Mouse (Mus musculus) kidney, adult 2 months (tissue): ENCODE measurements around the gene Myoz2. TPM values are rescaled to one million over a fixed set of nuclear protein-coding genes. Genes with fewer than 3 reads are reported as not detected.
A peak's percentile ranks its signal among the peaks of the same experiment; 100 is the strongest.

Source experiments
- DNase-seq: peaks from one replicate; pipeline ENCODE4 v3.0.0; 2021
- H3K27ac ChIP-seq: fragments of 200-500 bp; 2 replicates; pipeline ENCODE4 v1.5.1; 2012; ENCODE audit warnings: low read depth, low read length, control low read depth, inconsistent platforms; ENCODE audit not compliant: insufficient read depth
- H3K27me3 ChIP-seq: fragments of 200-500 bp; replicated peaks from 2 replicates; pipeline ENCODE4 v1.6.1; 2012; ENCODE audit warnings: mild to moderate bottlenecking, moderate library complexity, low read length, inconsistent platforms; ENCODE audit not compliant: control insufficient read depth, insufficient read depth
- H3K36me3 ChIP-seq: fragments of 200-500 bp; 2 replicates; pipeline ENCODE4 v1.6.1; 2012; ENCODE audit warnings: mild to moderate bottlenecking, moderate library complexity, low read length, inconsistent platforms; ENCODE audit not compliant: control insufficient read depth, insufficient read depth
- H3K4me1 ChIP-seq: fragments of 200-500 bp; 2 replicates; pipeline ENCODE4 v1.6.1; 2011; ENCODE audit warnings: low read length; ENCODE audit not compliant: control insufficient read depth, insufficient read depth
- H3K4me3 ChIP-seq: fragments of 200-500 bp; 2 replicates; pipeline ENCODE4 v1.5.1; 2011; ENCODE audit warnings: mild to moderate bottlenecking, low read depth, low read length, control low read depth; ENCODE audit not compliant: insufficient read depth
- CTCF ChIP-seq: fragments of 200-500 bp; conservative IDR thresholded peaks from 2 replicates; pipeline ENCODE4 v1.5.1; 2011; ENCODE audit warnings: low read depth, mild to moderate bottlenecking, control low read depth, low read length, moderate library complexity, mixed read lengths; ENCODE audit not compliant: insufficient read depth, insufficient read length
- POLR2A ChIP-seq: fragments of 200-500 bp; IDR thresholded peaks from one replicate; pipeline ENCODE4 v1.6.1; 2011; ENCODE audit warnings: low read depth, low read length, control low read depth
- WGBS: fragments of 180-500 bp; shearing (Covaris S2); methylation state at CpG from one replicate; pipeline ENCODE4 v1.1.7; 2018; 5-methylcytosine and 5-hydroxymethylcytosine counted together
- polyA plus RNA-seq: library from polyadenylated mRNA; depleted of rRNA; stranded (reverse); fragments of >200 nt; gene quantifications from 2 replicates; pipeline ENCODE4 v1.2.3, GENCODE M21; 2012

Gene Myoz2
- polyA plus RNA-seq, 1 experiment = 3.8 TPM

DNA sequence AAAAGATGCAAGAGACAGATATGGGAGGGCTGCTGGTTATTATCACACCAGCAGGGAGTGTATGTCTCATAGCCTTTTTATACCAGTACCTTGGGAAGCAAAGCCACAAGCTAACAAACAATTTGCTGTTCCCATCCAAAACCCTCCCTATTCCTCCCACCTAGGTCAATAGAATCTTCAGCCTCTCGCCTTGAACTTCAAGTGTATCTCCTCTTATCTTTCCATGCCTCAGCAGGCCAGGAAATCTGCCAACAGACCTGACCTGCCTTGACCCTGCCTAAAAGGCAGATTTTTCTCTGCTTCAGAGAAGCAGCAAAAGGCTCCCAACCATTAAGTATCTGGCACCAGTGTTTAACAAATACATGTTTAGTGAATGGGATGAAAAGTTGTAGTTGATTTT is 48.4 kb downstream of the Myoz2 start:
- peak; percentile 62 for DNase-seq
- H3K36me3 ChIP-seq = no peaks in the 10 kb centered on the region
- H3K4me1 ChIP-seq = peaks cover 15% of the 10 kb centered on the region; the same call in 1 of the 2 replicates
- TF ChIP-seq CTCF (no peak), POLR2A (no peak)
- no peak overlapping the region for H3K4me3 ChIP-seq
- H3K27me3 ChIP-seq = no peaks in the 10 kb centered on the region
- WGBS = 13% methylated on average over 1 of the region's 1 CpGs
- peak overlapping the region; percentile 78 for H3K27ac ChIP-seq

DNA sequence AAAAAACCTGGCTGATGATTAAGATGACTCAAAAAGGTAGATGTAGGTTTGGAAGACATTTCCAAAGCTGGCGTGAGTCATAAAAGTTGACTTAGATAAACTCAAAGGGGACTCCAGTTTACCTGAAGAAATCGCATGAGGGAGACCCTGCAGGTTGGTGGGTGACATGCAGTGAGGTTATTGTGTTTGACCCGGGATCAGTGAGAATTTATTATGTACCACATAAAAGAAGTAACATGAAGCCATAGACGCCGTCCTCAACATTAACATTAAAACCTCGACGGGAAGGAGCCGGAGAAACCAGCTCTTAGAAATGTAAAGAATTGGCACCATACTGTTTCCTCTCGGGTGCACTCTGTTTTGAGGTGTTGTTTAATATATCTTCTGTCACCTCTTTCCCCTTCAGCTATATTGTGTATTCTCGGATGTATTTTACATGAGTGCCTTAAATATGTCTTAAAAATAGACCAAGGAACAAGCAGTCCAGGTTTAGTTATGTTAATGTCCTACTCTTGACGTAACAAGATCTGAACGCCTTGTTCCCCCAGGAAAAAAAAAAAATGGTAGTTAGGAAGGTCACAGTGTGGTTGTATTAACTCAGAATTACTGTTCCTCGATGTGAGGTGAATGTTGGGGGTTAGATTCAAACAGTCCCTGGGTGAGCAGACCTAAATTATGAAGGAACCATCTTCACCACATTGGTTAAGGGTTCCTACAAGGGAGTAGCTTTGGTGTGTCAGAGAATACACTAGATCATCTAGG is 49.5 kb downstream of the Myoz2 start:
- H3K4me1 ChIP-seq = peaks cover 21% of the 10 kb centered on the region; the same call in 1 of the 2 replicates
- H3K27ac ChIP-seq = peak overlapping the region; percentile 82
- DNase-seq = no peak
- H3K36me3 ChIP-seq = no peaks in the 10 kb centered on the region
- peak overlapping the region; percentile 88 for H3K4me3 ChIP-seq
- 14% methylated on average over 13 of the region's 13 CpGs for WGBS
- H3K27me3 ChIP-seq = no peaks in the 10 kb centered on the region
- TF ChIP-seq CTCF (no peak), POLR2A (no peak)

DNA sequence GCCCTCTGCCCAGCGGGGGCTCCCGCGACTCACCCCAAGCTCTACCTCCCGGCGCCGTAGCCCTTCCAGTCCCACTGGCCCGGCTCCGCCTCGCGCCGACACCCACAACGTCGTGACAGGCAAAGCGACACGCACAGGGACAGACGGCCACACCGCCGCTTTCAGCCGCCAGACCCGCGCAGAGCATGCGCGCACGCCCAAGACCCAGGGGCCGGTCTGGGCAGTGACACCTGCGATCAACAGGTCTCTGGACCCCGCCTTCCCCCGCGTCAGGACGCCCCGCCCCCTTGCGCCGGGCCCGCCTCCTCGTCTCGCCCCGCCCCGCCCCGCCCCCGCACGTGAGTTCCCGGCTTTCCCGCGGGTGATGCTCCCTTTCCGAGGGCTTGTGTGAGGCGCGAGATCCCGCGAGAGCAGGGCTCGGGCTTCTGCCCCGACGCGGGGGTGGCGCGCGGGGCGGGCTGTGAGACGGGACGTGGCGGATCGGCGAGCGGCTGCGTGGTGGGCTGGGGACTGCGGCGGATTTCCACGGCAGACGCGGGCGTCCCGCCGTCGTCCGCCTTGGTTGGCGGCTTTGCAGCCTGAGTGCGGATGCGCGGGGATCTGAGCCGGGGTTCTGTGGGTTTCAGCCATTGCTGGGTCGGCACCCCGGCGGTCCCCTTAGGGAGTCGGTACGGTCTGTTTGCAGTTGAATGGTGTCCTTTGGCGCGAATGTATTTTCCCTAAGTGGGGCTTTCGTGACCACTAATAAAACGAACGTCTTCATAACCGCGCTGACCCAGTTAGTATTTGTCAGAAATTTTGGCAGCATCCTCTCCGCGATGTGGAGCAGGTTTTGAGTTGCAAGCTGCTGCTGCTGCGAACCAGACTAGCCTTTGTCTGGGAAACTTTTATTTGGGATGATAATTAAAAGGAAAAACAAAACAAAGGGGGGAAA is 50.3 kb downstream of the Myoz2 start, which contains the start of gene Usp53:
Gene Usp53, minus strand, starts transcription at position 262 of the 934 bp plus-strand sequence.
- peak; percentile 95 for DNase-seq
- Histone ChIP-seq H3K36me3 (no peaks in the 10 kb centered on the region), H3K27ac (peak within 1 kb of the TSS; percentile 95), H3K4me3 (peak within 1 kb of the TSS; percentile 88), H3K4me1 (peaks cover 21% of the 10 kb centered on the region; the same call in 1 of the 2 replicates), H3K27me3 (no peaks in the 10 kb centered on the region)
- WGBS = under 1% methylated on average over 94 of the region's 94 CpGs
- TF ChIP-seq POLR2A (peak; percentile 68), CTCF (no peak)

DNA sequence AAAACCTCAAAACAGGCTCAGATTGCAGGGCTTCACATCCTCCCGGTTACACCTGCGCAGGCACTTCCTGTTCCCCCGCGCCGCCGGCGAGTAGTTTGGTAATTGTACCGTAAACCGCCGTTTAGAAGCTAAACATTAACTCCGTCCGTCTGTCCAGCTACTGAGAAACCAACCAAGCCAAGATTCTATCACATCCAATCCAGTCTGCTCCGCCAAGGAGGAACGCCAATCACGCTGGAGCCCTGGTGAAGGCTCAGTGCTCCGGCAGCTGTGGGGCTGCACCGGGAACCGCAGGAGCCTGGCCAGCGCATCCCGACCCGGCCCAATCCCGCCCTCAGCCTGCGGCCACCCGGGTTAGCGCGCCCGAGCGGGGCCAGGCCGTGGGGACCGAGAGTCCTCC is 51.0 kb downstream of the Myoz2 start:
- Histone ChIP-seq H3K27me3 (no peaks in the 10 kb centered on the region), H3K27ac (peak overlapping the region; percentile 95), H3K36me3 (no peaks in the 10 kb centered on the region; the same call in 1 of the 2 replicates), H3K4me3 (peak overlapping the region; percentile 77), H3K4me1 (peaks cover 21% of the 10 kb centered on the region; the same call in 1 of the 2 replicates)
- 0% methylated on average over 30 of the region's 30 CpGs for WGBS
- DNase-seq = peak; percentile 93
- TF ChIP-seq CTCF (no peak), POLR2A (no peak)

DNA sequence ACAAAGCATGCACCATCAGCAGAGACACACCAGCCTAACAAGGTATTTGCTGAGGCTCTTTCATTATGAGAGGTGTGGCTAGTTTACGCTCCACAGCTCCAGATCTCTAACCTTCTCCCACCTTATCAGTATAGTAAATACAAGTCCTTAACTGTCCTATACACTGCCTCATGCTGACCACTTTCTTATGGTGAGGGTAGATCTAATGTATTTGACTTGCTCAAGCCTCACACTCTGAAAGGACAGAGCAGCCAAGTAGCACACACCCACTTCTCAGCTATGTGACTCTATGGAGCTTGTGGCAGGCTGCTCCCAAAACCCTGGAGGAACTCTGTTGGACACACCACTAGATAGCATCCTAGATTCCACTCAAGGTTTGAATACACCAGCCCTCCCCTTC is 58.9 kb downstream of the Myoz2 start:
- TF ChIP-seq CTCF = no peak
- TF ChIP-seq POLR2A = no peak
- H3K27me3 ChIP-seq = no peaks in the 10 kb centered on the region
- DNase-seq = no peak
- H3K4me1 ChIP-seq = peaks cover 10% of the 10 kb centered on the region; the same call in 1 of the 2 replicates
- H3K36me3 ChIP-seq = no peaks in the 10 kb centered on the region; the same call in 1 of the 2 replicates
- 83% methylated on average over 1 of the region's 1 CpGs for WGBS
- no peak overlapping the region for H3K4me3 ChIP-seq
- peak overlapping the region; percentile 47; the same call in 1 of the 2 replicates for H3K27ac ChIP-seq

DNA sequence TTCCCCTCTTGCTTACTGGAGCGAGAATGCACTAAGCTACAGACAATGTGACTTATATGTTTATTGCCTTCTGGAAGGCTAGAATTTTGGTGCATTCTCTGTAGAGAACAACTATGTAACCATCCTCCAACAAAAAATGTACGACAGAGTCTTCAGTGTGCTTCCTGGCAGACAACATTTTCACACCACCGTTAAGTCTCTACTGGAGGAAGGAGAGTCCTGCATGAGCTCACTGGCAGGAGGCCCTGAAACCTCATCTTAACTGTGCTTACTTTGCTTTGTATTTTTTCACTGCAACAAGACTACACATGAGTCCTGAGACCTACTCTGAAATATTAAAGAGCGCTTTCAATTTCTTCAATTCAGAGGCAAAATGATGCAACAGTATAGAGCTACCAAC is 59.5 kb downstream of the Myoz2 start:
- WGBS = 64% methylated on average over 4 of the region's 4 CpGs
- DNase-seq = no peak
- TF ChIP-seq CTCF = no peak
- TF ChIP-seq POLR2A = no peak
- H3K27me3 ChIP-seq = no peaks in the 10 kb centered on the region
- peaks cover 6% of the 10 kb centered on the region; the same call in 1 of the 2 replicates for H3K4me1 ChIP-seq
- H3K27ac ChIP-seq = no peak overlapping the region
- no peaks in the 10 kb centered on the region; the same call in 1 of the 2 replicates for H3K36me3 ChIP-seq
- no peak overlapping the region for H3K4me3 ChIP-seq
